Mouse (Mus musculus) embryonic facial prominence, embryonic 14.5 days (tissue): Measurements from ENCODE around the gene Pdlim3. TPM values are rescaled to one million over a fixed set of nuclear protein-coding genes. Genes with fewer than 3 reads are reported as not detected.
A peak's percentile ranks its signal among the peaks of the same experiment; 100 is the strongest.

ENCODE experiments used
- ATAC-seq: fragments of 200-750 bp; cut with Nextera tagmentation; 2 replicates; pipeline ENCODE4 v1.8.0; 2017; ENCODE audit warnings: low read depth, moderate number of reproducible peaks, moderate TSS enrichment
- DNase-seq: peaks from one replicate; pipeline ENCODE4 v3.0.0-alpha.2; 2015; ENCODE audit warnings: low spot score
- H3K27ac ChIP-seq: fragments of 300-500 bp; sonication (generic); replicated peaks from 2 replicates; pipeline ENCODE4 v1.5.1; 2014; ENCODE audit warnings: low read depth, mild to moderate bottlenecking, low read length, moderate library complexity
- H3K27me3 ChIP-seq: fragments of 300-500 bp; sonication (generic); replicated peaks from 2 replicates; pipeline ENCODE4 v1.6.1; 2014; ENCODE audit warnings: low read length; ENCODE audit not compliant: control insufficient read depth, insufficient read depth
- H3K36me3 ChIP-seq: fragments of 300-500 bp; sonication (generic); 2 replicates; pipeline ENCODE4 v1.6.1; 2014; ENCODE audit warnings: low read length, mixed read lengths; ENCODE audit not compliant: control insufficient read depth, insufficient read depth
- H3K4me1 ChIP-seq: fragments of 300-500 bp; sonication (generic); 2 replicates; pipeline ENCODE4 v1.6.1; 2014; ENCODE audit warnings: antibody characterized with exemption, low read length; ENCODE audit not compliant: control insufficient read depth, insufficient read depth
- H3K4me2 ChIP-seq: fragments of 300-500 bp; sonication (generic); 2 replicates; pipeline ENCODE4 v1.6.1; 2014; ENCODE audit warnings: low read depth, mild to moderate bottlenecking, low read length, moderate library complexity, mixed read lengths
- H3K4me3 ChIP-seq: fragments of 300-500 bp; sonication (generic); 2 replicates; pipeline ENCODE4 v1.5.1; 2014; ENCODE audit warnings: low read depth, mild to moderate bottlenecking, low read length
- H3K9ac ChIP-seq: fragments of 300-500 bp; sonication (generic); 2 replicates; pipeline ENCODE4 v1.6.1; 2014; ENCODE audit warnings: low read depth, mild to moderate bottlenecking, low read length, moderate library complexity, mixed read lengths
- H3K9me3 ChIP-seq: fragments of 300-500 bp; sonication (generic); 2 replicates; pipeline ENCODE4 v1.6.1; 2016; ENCODE audit warnings: low read length; ENCODE audit not compliant: control insufficient read depth
- WGBS: fragments of 180-500 bp; shearing (Covaris S2); extraction: QIAGEN DNeasy Blood & Tissue Kit; methylation state at CpG from one replicate; pipeline ENCODE4 v1.1.7; 2014; 5-methylcytosine and 5-hydroxymethylcytosine counted together
- polyA plus RNA-seq: library from polyadenylated mRNA; unstranded; fragments of >200 nt; fragmentation: Nextera tagmentation; extraction: Ambion mirVana; gene quantifications from 2 replicates; pipeline ENCODE4 v1.2.1, GENCODE M21; 2014

The Pdlim3 gene
- polyA plus RNA-seq: 86.6 and 105 TPM in 2 replicates

- peak within 1 kb of the TSS; percentile 41 for H3K4me3 ChIP-seq
Observed at GRCm38 (mm10) chr8:45885202-45885685, at the start of gene Pdlim3. Gene Pdlim3 (plus strand): TSS chr8:45885461.

GRCm38 (mm10) chr8:45843306-45843705 is 42.0 kb upstream of the Pdlim3 start:
- Histone ChIP-seq H3K27ac (no peak overlapping the region), H3K4me2 (no peak overlapping the region), H3K36me3 (no peaks in the 10 kb centered on the region), H3K27me3 (no peaks in the 10 kb centered on the region), H3K9me3 (no peaks in the 10 kb centered on the region), H3K9ac (no peak overlapping the region), H3K4me1 (peaks cover 5% of the 10 kb centered on the region; the same call in 1 of the 2 replicates), H3K4me3 (no peak overlapping the region)
- no peak for ATAC-seq
- WGBS: 75% methylated on average over 5 of the region's 5 CpGs
- no peak for DNase-seq

More at GRCm38 (mm10) chr8:45885202-45885685, at the start of gene Pdlim3:
- DNase-seq (peak; percentile 84), ATAC-seq (peak; percentile 83)
- under 1% methylated on average over 21 of the region's 22 CpGs for WGBS
- Histone ChIP-seq H3K27ac (no peak within 1 kb of the TSS), H3K4me1 (no peaks in the 10 kb centered on the region), H3K36me3 (no peaks in the 10 kb centered on the region), H3K9ac (peak within 1 kb of the TSS; percentile 49), H3K9me3 (no peaks in the 10 kb centered on the region), H3K4me2 (peak within 1 kb of the TSS; percentile 73), H3K27me3 (peaks cover 8% of the 10 kb centered on the region)

- WGBS: 58% methylated on average over 6 of the region's 6 CpGs
- no peaks in the 10 kb centered on the region for H3K27me3 ChIP-seq
- no peak overlapping the region for H3K4me3 ChIP-seq
- no peaks in the 10 kb centered on the region for H3K9me3 ChIP-seq
- no peak overlapping the region for H3K27ac ChIP-seq
- no peaks in the 10 kb centered on the region for H3K36me3 ChIP-seq
- peaks cover 5% of the 10 kb centered on the region; the same call in 1 of the 2 replicates for H3K4me1 ChIP-seq
- DNase-seq: peak; percentile 81
- peak; percentile 72; the same call in 1 of the 2 replicates for ATAC-seq
- H3K9ac ChIP-seq: no peak overlapping the region
- H3K4me2 ChIP-seq: no peak overlapping the region
Observed at GRCm38 (mm10) chr8:45844097-45844885, 41.0 kb upstream of the Pdlim3 start.

GRCm38 (mm10) chr8:45844911-45845481 is 40.3 kb upstream of the Pdlim3 start:
- no peak overlapping the region for H3K27ac ChIP-seq
- H3K4me1 ChIP-seq: peaks cover 5% of the 10 kb centered on the region; the same call in 1 of the 2 replicates
- H3K9ac ChIP-seq: no peak overlapping the region
- no peak overlapping the region for H3K4me2 ChIP-seq
- peak; percentile 19 for DNase-seq
- no peaks in the 10 kb centered on the region for H3K36me3 ChIP-seq
- no peak for ATAC-seq
- H3K9me3 ChIP-seq: no peaks in the 10 kb centered on the region
- WGBS: 64% methylated on average over 14 of the region's 14 CpGs
- no peaks in the 10 kb centered on the region for H3K27me3 ChIP-seq
- H3K4me3 ChIP-seq: no peak overlapping the region

GRCm38 (mm10) chr8:45845906-45846305 is 39.4 kb upstream of the Pdlim3 start:
- Histone ChIP-seq H3K27ac (no peak overlapping the region), H3K9me3 (no peaks in the 10 kb centered on the region), H3K4me1 (peaks cover 5% of the 10 kb centered on the region; the same call in 1 of the 2 replicates), H3K27me3 (no peaks in the 10 kb centered on the region), H3K9ac (no peak overlapping the region), H3K4me2 (no peak overlapping the region), H3K4me3 (no peak overlapping the region), H3K36me3 (no peaks in the 10 kb centered on the region)
- 65% methylated on average over 4 of the region's 4 CpGs for WGBS
- DNase-seq: no peak
- ATAC-seq: no peak

- Histone ChIP-seq H3K4me2 (no peak overlapping the region), H3K27me3 (no peaks in the 10 kb centered on the region), H3K4me1 (peaks cover 9% of the 10 kb centered on the region; the same call in 1 of the 2 replicates), H3K4me3 (no peak overlapping the region), H3K9me3 (no peaks in the 10 kb centered on the region), H3K36me3 (no peaks in the 10 kb centered on the region), H3K9ac (no peak overlapping the region), H3K27ac (no peak overlapping the region)
- no peak for ATAC-seq
- 81% methylated on average over 4 of the region's 4 CpGs for WGBS
- DNase-seq: no peak
Observed at GRCm38 (mm10) chr8:45855118-45855517, 30.1 kb upstream of the Pdlim3 start.

- H3K36me3 ChIP-seq: no peaks in the 10 kb centered on the region
- H3K4me3 ChIP-seq: no peak overlapping the region
- no peak overlapping the region for H3K9ac ChIP-seq
- 0 out of 2 replicates have a peak, but pooled peaks have one; percentile 33 for ATAC-seq
- 38% methylated on average over 5 of the region's 5 CpGs for WGBS
- peak; percentile 30 for DNase-seq
- H3K27me3 ChIP-seq: no peaks in the 10 kb centered on the region
- no peak overlapping the region for H3K4me2 ChIP-seq
- H3K9me3 ChIP-seq: no peaks in the 10 kb centered on the region
- peaks cover 9% of the 10 kb centered on the region; the same call in 1 of the 2 replicates for H3K4me1 ChIP-seq
- H3K27ac ChIP-seq: no peak overlapping the region
Observed at GRCm38 (mm10) chr8:45857734-45858133, 27.5 kb upstream of the Pdlim3 start.

GRCm38 (mm10) chr8:45858391-45858790 is 26.9 kb upstream of the Pdlim3 start:
- Histone ChIP-seq H3K27ac (no peak overlapping the region), H3K36me3 (no peaks in the 10 kb centered on the region), H3K27me3 (no peaks in the 10 kb centered on the region), H3K9me3 (no peaks in the 10 kb centered on the region), H3K4me2 (0 out of 2 replicates have a peak overlapping the region, but pooled peaks have one; percentile 1), H3K4me1 (peaks cover 9% of the 10 kb centered on the region; the same call in 1 of the 2 replicates), H3K4me3 (no peak overlapping the region), H3K9ac (0 out of 2 replicates have a peak overlapping the region, but pooled peaks have one; percentile 6)
- ATAC-seq: no peak; the same call in 1 of the 2 replicates
- DNase-seq: peak; percentile 81
- 16% methylated on average over 9 of the region's 9 CpGs for WGBS
